ENCODE assay signal across 8 mouse cellular contexts in genomic region chr2:128158734-128159410, GRCm38 (mm10). TPM values are rescaled to one million over a fixed set of nuclear protein-coding genes. Genes with fewer than 3 reads are reported as not detected.
DNase-seq lines count a peak whose midpoint lies in the region; ATAC-seq and TF ChIP-seq lines count a peak whose summit lies in the region.

No protein-coding gene starts in this region.

- no peak overlapping the region for H3K4me3 ChIP-seq in heart, postnatal 0 days (ENCODE audit: low read depth, low read length)
- no peak overlapping the region for H3K4me3 ChIP-seq in midbrain, postnatal 0 days (ENCODE audit: low read depth, low read length)
- no peak overlapping the region for H3K4me3 ChIP-seq in midbrain, embryonic 11.5 days (ENCODE audit: low read depth, low read length)

- 0 out of 2 replicates have a peak overlapping the region, but pooled peaks have one; percentile 17 for H3K27ac ChIP-seq in heart, postnatal 0 days (ENCODE audit: low read depth)
- no peak overlapping the region for H3K27ac ChIP-seq in midbrain, postnatal 0 days (ENCODE audit: low read depth, low read length)
- H3K27ac ChIP-seq in midbrain, embryonic 11.5 days (ENCODE audit: low read depth, low read length) = no peak overlapping the region

- WGBS in heart, postnatal 0 days = 66% methylated on average over 17 of the region's 17 CpGs
- WGBS in midbrain, postnatal 0 days = 69% methylated on average over 17 of the region's 17 CpGs
- 81% methylated on average over 17 of the region's 17 CpGs for WGBS in midbrain, embryonic 11.5 days

- no peaks in the 10 kb centered on the region for H3K9me3 ChIP-seq in heart, postnatal 0 days (replicated peaks; ENCODE audit: control insufficient read depth, low read length)
- no peaks in the 10 kb centered on the region for H3K9me3 ChIP-seq in midbrain, postnatal 0 days (ENCODE audit: low read length)
- no peaks in the 10 kb centered on the region for H3K9me3 ChIP-seq in midbrain, embryonic 11.5 days (ENCODE audit: control insufficient read depth, low read length)

- H3K27me3 ChIP-seq in heart, postnatal 0 days (ENCODE audit: control insufficient read depth, insufficient read depth, low read length) = no peaks in the 10 kb centered on the region
- H3K27me3 ChIP-seq in midbrain, postnatal 0 days (ENCODE audit: insufficient read depth, low read length) = no peaks in the 10 kb centered on the region
- H3K27me3 ChIP-seq in midbrain, embryonic 11.5 days (ENCODE audit: control insufficient read depth, insufficient read depth, low read length) = no peaks in the 10 kb centered on the region

- no peak for ATAC-seq in heart, postnatal 0 days (ENCODE audit: insufficient read depth, low read depth)
- no peak for ATAC-seq in midbrain, postnatal 0 days (ENCODE audit: low FRiP score)
- no peak for ATAC-seq in midbrain, embryonic 11.5 days (ENCODE audit: low FRiP score)

- no peak overlapping the region for H3K9ac ChIP-seq in heart, postnatal 0 days (replicated peaks; ENCODE audit: low read depth, low read length)
- H3K9ac ChIP-seq in midbrain, postnatal 0 days (replicated peaks; ENCODE audit: low read length, poor library complexity, severe bottlenecking) = no peak overlapping the region
- H3K9ac ChIP-seq in midbrain, embryonic 11.5 days (ENCODE audit: low read length) = no peak overlapping the region

- H3K4me2 ChIP-seq in heart, postnatal 0 days (ENCODE audit: low read depth, low read length) = no peak overlapping the region
- H3K4me2 ChIP-seq in midbrain, postnatal 0 days (ENCODE audit: low read depth, low read length, poor library complexity, severe bottlenecking) = no peak overlapping the region
- no peak overlapping the region for H3K4me2 ChIP-seq in midbrain, embryonic 11.5 days

- no peak for TF ChIP-seq CTCF in heart, postnatal 0 days (IDR thresholded peaks at IDR 0.05; ENCODE audit: low read depth)
- no peak for TF ChIP-seq CTCF in midbrain, postnatal 0 days (IDR thresholded peaks at IDR 0.05)

- TF ChIP-seq EP300 in heart, postnatal 0 days (IDR thresholded peaks at IDR 0.05; ENCODE audit: low read depth) = no peak

- intact Hi-C loops in heart, postnatal 10 days (cut with DNase I) = no loop called here

- peaks cover 52% of the 10 kb centered on the region for H3K4me1 ChIP-seq in heart, postnatal 0 days (ENCODE audit: control insufficient read depth, insufficient read depth)
- no peaks in the 10 kb centered on the region for H3K4me1 ChIP-seq in midbrain, postnatal 0 days (ENCODE audit: insufficient read depth, low read length)
- 0 out of 2 replicates have a peak, but pooled peaks cover 2% of the 10 kb centered on the region for H3K4me1 ChIP-seq in midbrain, embryonic 11.5 days (ENCODE audit: control insufficient read depth, insufficient read depth, low read length)

- no peak for DNase-seq in heart, postnatal 0 days (ENCODE audit: low spot score)
- DNase-seq in heart, postnatal 10 days = no peak
- DNase-seq in midbrain, postnatal 0 days (ENCODE audit: low spot score) = peak; percentile 55
- DNase-seq in midbrain, embryonic 11.5 days (ENCODE audit: low spot score, missing footprints) = no peak
- peak; percentile 64 for DNase-seq in induced T-regulatory cell, adult 2 months (ENCODE audit: low read depth)
- peak; percentile 57 for DNase-seq in thymus, postnatal 4 days
- DNase-seq in urinary bladder, postnatal 25 days (ENCODE audit: low spot score) = no peak
- no peak for DNase-seq in c-Kit-positive CD71-positive TER-119-positive erythroid progenitor cells, embryonic 14.5 days (ENCODE audit: low spot score)

- H3K36me3 ChIP-seq in heart, postnatal 0 days (replicated peaks; ENCODE audit: control insufficient read depth, insufficient read depth, low read length) = peaks cover 18% of the 10 kb centered on the region
- no peaks in the 10 kb centered on the region for H3K36me3 ChIP-seq in midbrain, postnatal 0 days (ENCODE audit: insufficient read depth, low read length)
- H3K36me3 ChIP-seq in midbrain, embryonic 11.5 days (ENCODE audit: control insufficient read depth, insufficient read depth, low read length) = peaks cover 2% of the 10 kb centered on the region; the same call in 1 of the 2 replicates

RNA-seq across cellular contexts. Expression of gene Bcl2l11, which starts 33.0 kb away (rescaled TPM):
- total RNA-seq in heart, postnatal 0 days (2014; rRNA removed; ENCODE audit: low replicate concordance) = 26.1 and 26.6 TPM in 2 replicates
- polyA plus RNA-seq in heart, postnatal 0 days (2015; fragmentation: Nextera tagmentation; extraction: Ambion mirVana) = 18.2 and 22.4 TPM in 2 replicates
- 10 to 100 TPM; 26.0 to 38.4 TPM for total RNA-seq in heart, postnatal 10 days (2021)
- 6.5 and 13.1 TPM in 2 replicates for total RNA-seq in midbrain, postnatal 0 days (2014; rRNA removed)
- 3.7 and 5.1 TPM in 2 replicates for polyA plus RNA-seq in midbrain, postnatal 0 days (2015; fragmentation: Nextera tagmentation; extraction: Ambion mirVana)
- polyA plus RNA-seq in midbrain, embryonic 11.5 days (2014; fragmentation: Nextera tagmentation; extraction: Ambion mirVana) = 15.1 and 16.9 TPM in 2 replicates

Comparison
In these comparisons a context has a peak if more than half of its experiments do, and no peak if none do; other contexts are left out.
1. DNase-seq: peak in midbrain, postnatal 0 days (single experiment), induced T-regulatory cell, adult 2 months (single experiment) and thymus, postnatal 4 days (single experiment); none in heart, postnatal 0 days (single experiment), heart, postnatal 10 days (0 of 2), midbrain, embryonic 11.5 days (single experiment), urinary bladder, postnatal 25 days (single experiment) and c-Kit-positive CD71-positive TER-119-positive erythroid progenitor cells, embryonic 14.5 days (single experiment).